Mouse (Mus musculus) erythroblast, embryonic 14.5 days (primary cell): ENCODE results near the gene Ncf2.

Experiments used
- GATA1 ChIP-seq: IDR thresholded peaks from 2 replicates; pipeline ENCODE4 v1.6.1; 2012; ENCODE audit warnings: low read length, inconsistent platforms, mixed read lengths
- TAL1 ChIP-seq: IDR thresholded peaks from 3 replicates; pipeline ENCODE4 v1.6.1; 2012; ENCODE audit warnings: low read length, inconsistent platforms, mixed read lengths

DNA sequence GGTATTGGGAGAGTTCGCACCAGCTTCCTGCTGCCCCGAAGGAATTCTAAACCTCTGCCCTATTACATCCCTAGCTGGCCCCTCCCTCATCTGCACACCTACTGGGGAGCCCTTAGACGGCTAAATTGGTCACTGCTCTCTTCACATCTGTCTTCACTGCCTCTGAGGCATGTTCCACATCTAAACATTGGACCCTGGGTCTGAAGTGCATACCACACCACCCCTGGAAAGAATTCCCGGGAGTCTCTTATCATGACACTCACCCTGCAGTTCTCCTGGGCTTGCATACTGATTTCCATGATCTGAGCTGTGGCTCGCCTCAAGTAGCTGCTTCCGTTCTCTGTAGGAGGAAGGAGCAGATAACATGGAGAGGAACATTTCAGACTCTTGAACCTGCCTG lies 9.2 kb upstream of the Ncf2 start:
- TF ChIP-seq TAL1 (no peak), GATA1 (no peak)
